Mouse (Mus musculus): Measurements from ENCODE around the gene Ppp4r2. TPM values are rescaled to one million over a fixed set of nuclear protein-coding genes. Genes with fewer than 3 reads are reported as not detected.

Gene Ppp4r2
- total RNA-seq (2015) (48.8 and 48.9 TPM in 2 replicates), total RNA-seq (2017) (62.6 and 92.3 TPM in 2 replicates)

GRCm38 (mm10) chr6:100833355-100833754 lies at the start of gene Ppp4r2:
Gene Ppp4r2, plus strand, starts transcription at chr6:100833622.
- peak; percentile 95 for ATAC-seq (replicated peaks; ENCODE audit: poor library complexity)

GRCm38 (mm10) chr6:100787726-100788125 lies 45.7 kb upstream of the Ppp4r2 start:
- no peak for ATAC-seq (replicated peaks; ENCODE audit: poor library complexity)

GRCm38 (mm10) chr6:100789161-100789560 lies 44.3 kb upstream of the Ppp4r2 start:
- ATAC-seq (replicated peaks; ENCODE audit: poor library complexity), result no peak

- ATAC-seq (replicated peaks; ENCODE audit: poor library complexity), result no peak
Measured at GRCm38 (mm10) chr6:100792055-100792659, 41.3 kb upstream of the Ppp4r2 start.

GRCm38 (mm10) chr6:100792973-100793769 lies 40.3 kb upstream of the Ppp4r2 start:
- ATAC-seq (replicated peaks; ENCODE audit: poor library complexity), result no peak

GRCm38 (mm10) chr6:100795797-100796196 lies 37.6 kb upstream of the Ppp4r2 start:
- no peak for ATAC-seq (replicated peaks; ENCODE audit: poor library complexity)

- no peak for ATAC-seq (replicated peaks; ENCODE audit: poor library complexity)
Measured at GRCm38 (mm10) chr6:100799290-100799689, 34.1 kb upstream of the Ppp4r2 start.

- no peak for ATAC-seq (replicated peaks; ENCODE audit: poor library complexity)
Measured at GRCm38 (mm10) chr6:100799766-100800165, 33.7 kb upstream of the Ppp4r2 start.

- ATAC-seq (replicated peaks; ENCODE audit: poor library complexity), result peak; percentile 86
Measured at GRCm38 (mm10) chr6:100800497-100800955, 32.9 kb upstream of the Ppp4r2 start.

GRCm38 (mm10) chr6:100802381-100803083 lies 30.9 kb upstream of the Ppp4r2 start:
- no peak for ATAC-seq (replicated peaks; ENCODE audit: poor library complexity)

GRCm38 (mm10) chr6:100803250-100803649 lies 30.2 kb upstream of the Ppp4r2 start:
- no peak for ATAC-seq (replicated peaks; ENCODE audit: poor library complexity)

GRCm38 (mm10) chr6:100807187-100807586 lies 26.2 kb upstream of the Ppp4r2 start:
- ATAC-seq (replicated peaks; ENCODE audit: poor library complexity), result no peak

GRCm38 (mm10) chr6:100807746-100808145 lies 25.7 kb upstream of the Ppp4r2 start:
- no peak for ATAC-seq (replicated peaks; ENCODE audit: poor library complexity)

- no peak for ATAC-seq (replicated peaks; ENCODE audit: poor library complexity)
Measured at GRCm38 (mm10) chr6:100808221-100808778, 25.1 kb upstream of the Ppp4r2 start.

- ATAC-seq (replicated peaks; ENCODE audit: poor library complexity), result no peak
Measured at GRCm38 (mm10) chr6:100810117-100810516, 23.3 kb upstream of the Ppp4r2 start.

GRCm38 (mm10) chr6:100811731-100812130 lies 21.7 kb upstream of the Ppp4r2 start:
- no peak for ATAC-seq (replicated peaks; ENCODE audit: poor library complexity)

GRCm38 (mm10) chr6:100821367-100821766 lies 12.1 kb upstream of the Ppp4r2 start:
- no peak for ATAC-seq (replicated peaks; ENCODE audit: poor library complexity)

GRCm38 (mm10) chr6:100823356-100823755 lies 10.1 kb upstream of the Ppp4r2 start:
- no peak for ATAC-seq (replicated peaks; ENCODE audit: poor library complexity)

- no peak for ATAC-seq (replicated peaks; ENCODE audit: poor library complexity)
Measured at GRCm38 (mm10) chr6:100824381-100824965, 8.9 kb upstream of the Ppp4r2 start.

GRCm38 (mm10) chr6:100826046-100826445 lies 7.4 kb upstream of the Ppp4r2 start:
- no peak for ATAC-seq (replicated peaks; ENCODE audit: poor library complexity)

- ATAC-seq (replicated peaks; ENCODE audit: poor library complexity), result no peak
Measured at GRCm38 (mm10) chr6:100828565-100828964, 4.9 kb upstream of the Ppp4r2 start.

Data from megakaryocyte progenitor cell, adult 5-6 weeks (primary cell).